Mouse (Mus musculus) limb, embryonic 14.5 days (tissue): ENCODE results near the gene Aqp6. TPM values are rescaled to one million over a fixed set of nuclear protein-coding genes. Genes with fewer than 3 reads are reported as not detected.

Experiments
- ATAC-seq: fragments of 200-750 bp; cut with Nextera tagmentation; 2 replicates; pipeline ENCODE4 v1.8.0; 2017; ENCODE audit warnings: low read depth, moderate number of reproducible peaks, moderate TSS enrichment; ENCODE audit not compliant: low FRiP score
- DNase-seq: peaks from one replicate; pipeline ENCODE4 v3.0.0-alpha.2; 2015; ENCODE audit warnings: low spot score
- H3K27ac ChIP-seq: fragments of 300-500 bp; sonication (generic); replicated peaks from 2 replicates; pipeline ENCODE4 v1.5.1; 2014; ENCODE audit warnings: low read depth, mild to moderate bottlenecking, low read length, moderate library complexity, mixed read lengths
- H3K27me3 ChIP-seq: fragments of 300-500 bp; sonication (generic); 2 replicates; pipeline ENCODE4 v1.6.1; 2014; ENCODE audit warnings: low read length, mixed read lengths; ENCODE audit not compliant: control insufficient read depth, insufficient read depth
- H3K36me3 ChIP-seq: fragments of 300-500 bp; sonication (generic); 2 replicates; pipeline ENCODE4 v1.6.1; 2014; ENCODE audit warnings: mild to moderate bottlenecking, low read length, moderate library complexity, mixed read lengths; ENCODE audit not compliant: control insufficient read depth, insufficient read depth
- H3K4me1 ChIP-seq: fragments of 300-500 bp; sonication (generic); 2 replicates; pipeline ENCODE4 v1.6.1; 2014; ENCODE audit warnings: antibody characterized with exemption, low read length, mixed read lengths; ENCODE audit not compliant: control insufficient read depth, insufficient read depth
- H3K4me2 ChIP-seq: fragments of 300-500 bp; sonication (generic); replicated peaks from 2 replicates; pipeline ENCODE4 v1.6.1; 2014; ENCODE audit warnings: low read depth, mild to moderate bottlenecking, low read length, moderate library complexity; ENCODE audit not compliant: severe bottlenecking
- H3K4me3 ChIP-seq: fragments of 300-500 bp; sonication (generic); replicated peaks from 2 replicates; pipeline ENCODE4 v1.5.1; 2014; ENCODE audit warnings: low read length
- H3K9ac ChIP-seq: fragments of 300-500 bp; sonication (generic); 2 replicates; pipeline ENCODE4 v1.6.1; 2014; ENCODE audit warnings: mild to moderate bottlenecking, low read depth, low read length, moderate library complexity; ENCODE audit not compliant: severe bottlenecking
- H3K9me3 ChIP-seq: fragments of 300-500 bp; sonication (generic); 2 replicates; pipeline ENCODE4 v1.6.1; 2016; ENCODE audit warnings: low read length; ENCODE audit not compliant: control insufficient read depth
- POLR2A ChIP-seq: fragments of 200-500 bp; IDR thresholded peaks from 2 replicates; pipeline ENCODE4 v1.8.0; 2012; ENCODE audit warnings: inconsistent platforms, mild to moderate bottlenecking, moderate library complexity, borderline replicate concordance; ENCODE audit not compliant: insufficient read depth, insufficient read length; ENCODE audit errors: extremely low read depth
- WGBS: fragments of 180-500 bp; shearing (Covaris S2); extraction: QIAGEN DNeasy Blood & Tissue Kit; methylation state at CpG from one replicate; pipeline ENCODE4 v1.1.7; 2014; 5-methylcytosine and 5-hydroxymethylcytosine counted together
- polyA plus RNA-seq, 2 experiments: library from polyadenylated mRNA; depleted of rRNA in 1 of 2; stranded (reverse) in 1 of 2; unstranded in 1 of 2; fragments of >200 nt; fragmentation: Nextera tagmentation in 1 of 2; extraction: Ambion mirVana in 1 of 2; gene quantifications; 2 replicates each; pipeline versions ENCODE4 v1.2.1 to v1.2.3; 2012 to 2014

Aqp6 gene
- polyA plus RNA-seq, 2 experiments, result 0.03 TPM; not detected in 1

GRCm38 (mm10) chr15:99599245-99600070, 1.7 kb upstream of the Aqp6 start:
- no peaks in the 10 kb centered on the region for H3K4me1 ChIP-seq

GRCm38 (mm10) chr15:99601823-99602120, 572 bp downstream of the Aqp6 start:
- Histone ChIP-seq H3K27me3 (no peaks in the 10 kb centered on the region), H3K9me3 (no peaks in the 10 kb centered on the region), H3K4me1 (no peaks in the 10 kb centered on the region), H3K27ac (no peak overlapping the region), H3K4me3 (no peak overlapping the region), H3K4me2 (no peak overlapping the region), H3K36me3 (no peaks in the 10 kb centered on the region), H3K9ac (no peak overlapping the region)
- no peak for TF ChIP-seq POLR2A
- ATAC-seq, result no peak
- 35% methylated on average over 5 of the region's 5 CpGs for WGBS
- no peak for DNase-seq

More at GRCm38 (mm10) chr15:99599245-99600070, 1.7 kb upstream of the Aqp6 start:
- H3K4me2 ChIP-seq, result no peak overlapping the region
- no peak for TF ChIP-seq POLR2A
- DNase-seq (no peak), ATAC-seq (no peak)
- no peak overlapping the region for H3K27ac ChIP-seq
- 60% methylated on average over 17 of the region's 17 CpGs for WGBS
- H3K9me3 ChIP-seq, result no peaks in the 10 kb centered on the region
- no peak overlapping the region for H3K9ac ChIP-seq
- H3K4me3 ChIP-seq, result no peak overlapping the region
- peaks cover 14% of the 10 kb centered on the region; the same call in 1 of the 2 replicates for H3K27me3 ChIP-seq
- no peaks in the 10 kb centered on the region for H3K36me3 ChIP-seq

- Histone ChIP-seq H3K4me2 (no peak overlapping the region), H3K9me3 (no peaks in the 10 kb centered on the region), H3K27me3 (no peaks in the 10 kb centered on the region), H3K36me3 (no peaks in the 10 kb centered on the region), H3K4me3 (no peak overlapping the region), H3K9ac (no peak overlapping the region), H3K27ac (no peak overlapping the region), H3K4me1 (peaks cover under 1% of the 10 kb centered on the region)
- ATAC-seq, result no peak
- 62% methylated on average over 17 of the region's 17 CpGs for WGBS
- TF ChIP-seq POLR2A, result no peak
- DNase-seq, result no peak
Observed at GRCm38 (mm10) chr15:99602206-99602820, 1.1 kb downstream of the Aqp6 start.

DNA sequence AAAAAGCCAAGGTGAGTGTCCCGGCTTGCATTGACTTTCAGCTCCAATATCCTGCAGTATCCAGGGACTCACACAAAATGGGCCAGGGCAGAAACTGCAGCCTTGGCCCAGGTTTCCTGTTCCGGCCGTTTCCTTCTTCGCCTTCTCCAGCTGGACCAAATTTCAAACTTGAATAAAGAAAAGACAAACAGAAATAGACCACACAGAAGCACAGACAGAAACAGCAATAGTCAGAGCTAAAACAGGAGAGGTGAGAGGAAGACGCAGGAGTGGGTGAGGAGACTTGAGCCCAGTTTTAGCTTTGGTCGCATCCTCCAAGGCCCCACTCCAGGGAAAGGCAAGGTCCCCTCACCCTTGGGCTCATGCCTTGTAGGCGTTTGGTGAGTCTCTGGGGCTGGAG, 2.0 kb downstream of the Aqp6 start:
- Histone ChIP-seq H3K27me3 (no peaks in the 10 kb centered on the region), H3K36me3 (no peaks in the 10 kb centered on the region), H3K27ac (no peak overlapping the region), H3K4me2 (no peak overlapping the region), H3K4me1 (peaks cover 8% of the 10 kb centered on the region), H3K9me3 (no peaks in the 10 kb centered on the region), H3K9ac (no peak overlapping the region), H3K4me3 (no peak overlapping the region)
- DNase-seq (no peak), ATAC-seq (no peak)
- WGBS, result 77% methylated on average over 7 of the region's 7 CpGs
- no peak for TF ChIP-seq POLR2A

- DNase-seq (no peak), ATAC-seq (no peak)
- H3K36me3 ChIP-seq, result no peaks in the 10 kb centered on the region
- H3K9ac ChIP-seq, result no peak overlapping the region
- H3K27ac ChIP-seq, result no peak overlapping the region
- 69% methylated on average over 3 of the region's 3 CpGs for WGBS
- no peak overlapping the region for H3K4me2 ChIP-seq
- H3K27me3 ChIP-seq, result no peaks in the 10 kb centered on the region
- no peak for TF ChIP-seq POLR2A
- H3K4me3 ChIP-seq, result no peak overlapping the region
- peaks cover 8% of the 10 kb centered on the region for H3K4me1 ChIP-seq
- H3K9me3 ChIP-seq, result no peaks in the 10 kb centered on the region
Observed at GRCm38 (mm10) chr15:99605595-99605994, 4.4 kb downstream of the Aqp6 start.
